Mouse (Mus musculus): ENCODE measurements around the gene Chst3. TPM values are rescaled to one million over a fixed set of nuclear protein-coding genes. Genes with fewer than 3 reads are reported as not detected.
"Not testable (repeated sequence)": the region's sequence is repeated elsewhere in the genome, so short reads cannot be mapped to it uniquely, and the experiment has no call there.

Gene Chst3
- total and polyA plus RNA-seq, 2 experiments from 2014 or later = 0.89 to 5.5 TPM

GRCm38 (mm10) chr10:60250426-60250965 lies 31.4 kb upstream of the Chst3 start:
- no peaks in the 10 kb centered on the region for H3K36me3 ChIP-seq (ENCODE audit: insufficient read depth, low read length)
- ATAC-seq (ENCODE audit: low FRiP score) (no peak), DNase-seq (ENCODE audit: low spot score) (no peak)
- H3K4me3 ChIP-seq (ENCODE audit: low read depth, low read length) = no peak overlapping the region
- no peak for TF ChIP-seq CTCF (IDR thresholded peaks at IDR 0.05)
- H3K4me2 ChIP-seq (ENCODE audit: low read depth, low read length, poor library complexity, severe bottlenecking) = no peak overlapping the region
- WGBS = 79% methylated on average over 13 of the region's 13 CpGs
- no peaks in the 10 kb centered on the region for H3K9me3 ChIP-seq (ENCODE audit: low read length)
- H3K27me3 ChIP-seq (ENCODE audit: insufficient read depth, low read length) = no peaks in the 10 kb centered on the region
- H3K9ac ChIP-seq (replicated peaks; ENCODE audit: low read length, poor library complexity, severe bottlenecking) = no peak overlapping the region
- no peak overlapping the region for H3K27ac ChIP-seq (ENCODE audit: low read depth, low read length)
- H3K4me1 ChIP-seq (ENCODE audit: insufficient read depth, low read length) = no peaks in the 10 kb centered on the region

- H3K4me1 ChIP-seq (ENCODE audit: insufficient read depth, low read length) = not testable (repeated sequence)
- WGBS = 89% methylated on average over 3 of the region's 3 CpGs
Measured at GRCm38 (mm10) chr10:60248345-60248744, 29.3 kb upstream of the Chst3 start.

GRCm38 (mm10) chr10:60246519-60246918 lies 27.5 kb upstream of the Chst3 start:
- H3K9me3 ChIP-seq (ENCODE audit: low read length) = no peaks in the 10 kb centered on the region
- WGBS = 31% methylated on average over 5 of the region's 5 CpGs
- H3K4me2 ChIP-seq (ENCODE audit: low read depth, low read length, poor library complexity, severe bottlenecking) = no peak overlapping the region

More at GRCm38 (mm10) chr10:60248345-60248744, 29.3 kb upstream of the Chst3 start:
- not testable (repeated sequence) for H3K4me3 ChIP-seq (ENCODE audit: low read depth, low read length); DNase-seq (ENCODE audit: low spot score); H3K36me3 ChIP-seq (ENCODE audit: insufficient read depth, low read length); H3K4me2 ChIP-seq (ENCODE audit: low read depth, low read length, poor library complexity, severe bottlenecking); H3K27me3 ChIP-seq (ENCODE audit: insufficient read depth, low read length); H3K9me3 ChIP-seq (ENCODE audit: low read length); H3K27ac ChIP-seq (ENCODE audit: low read depth, low read length); ATAC-seq (ENCODE audit: low FRiP score); H3K9ac ChIP-seq (replicated peaks; ENCODE audit: low read length, poor library complexity, severe bottlenecking)

DNA sequence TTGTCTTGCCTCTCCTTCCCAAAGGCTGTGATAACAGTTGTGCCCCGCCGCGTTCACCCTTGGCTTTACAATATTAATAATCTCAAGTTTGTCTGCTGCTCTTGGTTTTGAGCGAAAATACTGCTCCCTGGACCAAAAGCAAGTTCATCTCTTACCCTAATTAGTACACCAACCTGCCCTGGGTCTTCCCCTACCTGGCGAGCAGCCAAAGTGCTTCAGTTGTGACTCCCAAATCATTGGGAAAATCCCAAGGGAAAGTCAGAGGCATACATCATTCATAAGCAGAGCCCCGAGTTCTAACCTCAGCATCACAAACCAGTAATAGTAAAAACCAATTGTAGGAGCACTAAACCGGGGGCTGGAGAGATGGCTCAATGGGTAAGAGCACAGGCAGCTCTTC lies 26.6 kb upstream of the Chst3 start:
- TF ChIP-seq CTCF (IDR thresholded peaks at IDR 0.05) = no peak

More at GRCm38 (mm10) chr10:60246519-60246918, 27.5 kb upstream of the Chst3 start:
- ATAC-seq (ENCODE audit: low FRiP score) (no peak), DNase-seq (ENCODE audit: low spot score) (peak; percentile 65)
- Histone ChIP-seq H3K27me3 (ENCODE audit: insufficient read depth, low read length) (no peaks in the 10 kb centered on the region), H3K4me3 (ENCODE audit: low read depth, low read length) (no peak overlapping the region), H3K4me1 (ENCODE audit: insufficient read depth, low read length) (no peaks in the 10 kb centered on the region), H3K9ac (replicated peaks; ENCODE audit: low read length, poor library complexity, severe bottlenecking) (no peak overlapping the region), H3K27ac (ENCODE audit: low read depth, low read length) (no peak overlapping the region), H3K36me3 (ENCODE audit: insufficient read depth, low read length) (no peaks in the 10 kb centered on the region)
- TF ChIP-seq CTCF (IDR thresholded peaks at IDR 0.05) = peak; percentile 62

DNA sequence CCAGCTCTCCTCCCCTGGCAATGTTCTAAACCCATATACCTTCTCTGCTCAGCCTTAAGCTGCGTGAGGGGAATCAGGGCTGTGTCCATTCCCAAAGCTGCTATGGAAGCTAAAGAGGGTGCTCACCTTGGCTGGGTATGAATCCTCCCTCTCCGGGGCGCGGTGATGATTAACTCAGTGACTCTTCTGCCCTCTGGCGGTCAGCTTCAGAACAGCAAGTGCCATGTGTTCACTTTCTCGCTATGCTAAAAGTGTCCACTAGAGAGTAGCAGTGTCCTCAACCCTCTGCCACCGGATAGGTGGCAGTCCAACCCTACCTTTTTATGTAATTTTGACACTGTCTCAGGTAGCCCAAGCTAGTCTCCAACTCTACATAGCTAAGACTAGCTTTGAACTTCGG lies 26.0 kb upstream of the Chst3 start:
- DNase-seq (ENCODE audit: low spot score) (peak; percentile 94), ATAC-seq (ENCODE audit: low FRiP score) (peak; percentile 77)
- Histone ChIP-seq H3K9me3 (ENCODE audit: low read length) (no peaks in the 10 kb centered on the region), H3K9ac (replicated peaks; ENCODE audit: low read length, poor library complexity, severe bottlenecking) (no peak overlapping the region), H3K4me1 (ENCODE audit: insufficient read depth, low read length) (no peaks in the 10 kb centered on the region), H3K4me3 (ENCODE audit: low read depth, low read length) (no peak overlapping the region), H3K4me2 (ENCODE audit: low read depth, low read length, poor library complexity, severe bottlenecking) (no peak overlapping the region), H3K36me3 (ENCODE audit: insufficient read depth, low read length) (no peaks in the 10 kb centered on the region), H3K27ac (ENCODE audit: low read depth, low read length) (no peak overlapping the region), H3K27me3 (ENCODE audit: insufficient read depth, low read length) (no peaks in the 10 kb centered on the region)
- TF ChIP-seq CTCF (IDR thresholded peaks at IDR 0.05) = peak; percentile 100
- WGBS = 0% methylated on average over 8 of the region's 8 CpGs

More for the DNA sequence above, 26.6 kb upstream of the Chst3 start:
- 75% methylated on average over 7 of the region's 7 CpGs for WGBS
- ATAC-seq (ENCODE audit: low FRiP score) (no peak), DNase-seq (ENCODE audit: low spot score) (no peak)
- no peaks in the 10 kb centered on the region for H3K27me3 ChIP-seq (ENCODE audit: insufficient read depth, low read length)
- no peaks in the 10 kb centered on the region for H3K4me1 ChIP-seq (ENCODE audit: insufficient read depth, low read length)
- no peaks in the 10 kb centered on the region for H3K36me3 ChIP-seq (ENCODE audit: insufficient read depth, low read length)
- H3K27ac ChIP-seq (ENCODE audit: low read depth, low read length) = no peak overlapping the region
- no peak overlapping the region for H3K4me2 ChIP-seq (ENCODE audit: low read depth, low read length, poor library complexity, severe bottlenecking)
- H3K9ac ChIP-seq (replicated peaks; ENCODE audit: low read length, poor library complexity, severe bottlenecking) = no peak overlapping the region
- H3K4me3 ChIP-seq (ENCODE audit: low read depth, low read length) = no peak overlapping the region
- no peaks in the 10 kb centered on the region for H3K9me3 ChIP-seq (ENCODE audit: low read length)

DNA sequence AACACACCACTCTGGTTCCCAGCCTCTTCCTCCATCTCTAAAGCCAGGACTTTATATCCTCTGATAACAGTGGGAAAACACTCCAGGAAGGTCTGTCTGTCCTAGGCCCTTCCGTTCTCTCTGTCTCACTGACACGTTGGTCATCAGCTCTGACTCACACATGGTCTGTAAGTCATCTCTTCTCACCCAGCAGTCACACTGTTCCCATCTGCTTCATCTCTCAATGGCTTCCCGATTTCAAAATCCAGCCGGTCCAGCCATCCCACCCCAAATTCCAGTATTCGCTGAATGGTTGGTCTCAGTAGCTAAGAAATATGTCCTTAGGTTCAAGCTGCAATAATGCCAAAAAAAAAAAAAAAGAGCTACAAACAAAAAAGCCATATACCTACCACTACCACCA lies 24.9 kb upstream of the Chst3 start:
- H3K36me3 ChIP-seq (ENCODE audit: insufficient read depth, low read length) = no peaks in the 10 kb centered on the region
- ATAC-seq (ENCODE audit: low FRiP score) (no peak), DNase-seq (ENCODE audit: low spot score) (no peak)
- H3K9me3 ChIP-seq (ENCODE audit: low read length) = no peaks in the 10 kb centered on the region
- H3K27ac ChIP-seq (ENCODE audit: low read depth, low read length) = no peak overlapping the region
- H3K9ac ChIP-seq (replicated peaks; ENCODE audit: low read length, poor library complexity, severe bottlenecking) = no peak overlapping the region
- no peak overlapping the region for H3K4me2 ChIP-seq (ENCODE audit: low read depth, low read length, poor library complexity, severe bottlenecking)
- no peaks in the 10 kb centered on the region for H3K27me3 ChIP-seq (ENCODE audit: insufficient read depth, low read length)
- no peak overlapping the region for H3K4me3 ChIP-seq (ENCODE audit: low read depth, low read length)
- 91% methylated on average over 5 of the region's 5 CpGs for WGBS
- TF ChIP-seq CTCF (IDR thresholded peaks at IDR 0.05) = no peak
- no peaks in the 10 kb centered on the region for H3K4me1 ChIP-seq (ENCODE audit: insufficient read depth, low read length)

Measured in midbrain, postnatal 0 days (tissue).